8 mouse cellular contexts compared by ENCODE assay signal in genomic region chr7:125444076-125444463, GRCm38 (mm10). TPM values are rescaled to one million over a fixed set of nuclear protein-coding genes. Genes with fewer than 3 reads are reported as not detected.
DNase-seq lines count a peak whose midpoint lies in the region; ATAC-seq and TF ChIP-seq lines count a peak whose summit lies in the region.

No protein-coding gene starts in this region.

- no peak for TF ChIP-seq POLR2A in heart, adult 2 months (IDR thresholded peaks at IDR 0.05; ENCODE audit: insufficient read depth, low read depth, low read length)

- peak overlapping the region; percentile 99 for H3K27ac ChIP-seq in heart, adult 2 months
- peak overlapping the region; percentile 95 for H3K27ac ChIP-seq in intestine, postnatal 0 days (ENCODE audit: low read depth, low read length)

- peaks cover 7% of the 10 kb centered on the region; the same call in 1 of the 2 replicates for H3K9me3 ChIP-seq in E14TG2a.4 (ENCODE audit: low read length)
- no peaks in the 10 kb centered on the region for H3K9me3 ChIP-seq in intestine, postnatal 0 days (ENCODE audit: control insufficient read depth)

- no peaks in the 10 kb centered on the region for H3K36me3 ChIP-seq in heart, adult 2 months (ENCODE audit: control insufficient read depth, insufficient read depth, low read length)
- H3K36me3 ChIP-seq in E14TG2a.4 (ENCODE audit: insufficient read depth, low read length): peaks cover 3% of the 10 kb centered on the region; the same call in 1 of the 2 replicates
- H3K36me3 ChIP-seq in intestine, postnatal 0 days (ENCODE audit: control insufficient read depth, insufficient read depth): no peaks in the 10 kb centered on the region

- H3K9ac ChIP-seq in heart, adult 2 months (ENCODE audit: low read depth, low read length): peak overlapping the region; percentile 55
- peak overlapping the region; percentile 73 for H3K9ac ChIP-seq in intestine, postnatal 0 days (ENCODE audit: low read depth, low read length)

- H3K27me3 ChIP-seq in heart, adult 2 months (ENCODE audit: control insufficient read depth, insufficient read depth, low read length): no peaks in the 10 kb centered on the region
- no peaks in the 10 kb centered on the region for H3K27me3 ChIP-seq in E14TG2a.4 (ENCODE audit: insufficient read depth, low read length)
- no peaks in the 10 kb centered on the region for H3K27me3 ChIP-seq in intestine, postnatal 0 days (replicated peaks; ENCODE audit: control insufficient read depth, insufficient read depth, low read length)

- peak overlapping the region; percentile 77 for H3K4me2 ChIP-seq in intestine, postnatal 0 days (replicated peaks; ENCODE audit: low read depth)

- H3K4me1 ChIP-seq in heart, adult 2 months (ENCODE audit: control insufficient read depth, insufficient read depth, low read length): peaks cover 3% of the 10 kb centered on the region
- peaks cover 13% of the 10 kb centered on the region for H3K4me1 ChIP-seq in E14TG2a.4 (replicated peaks; ENCODE audit: low read depth, low read length)
- peaks cover 5% of the 10 kb centered on the region; the same call in 1 of the 2 replicates for H3K4me1 ChIP-seq in intestine, postnatal 0 days (replicated peaks; ENCODE audit: control insufficient read depth, insufficient read depth, low read length)

- WGBS in heart, adult 2 months: 16% methylated on average over 10 of the region's 10 CpGs
- WGBS in intestine, postnatal 0 days: 16% methylated on average over 10 of the region's 10 CpGs

- H3K4me3 ChIP-seq in heart, adult 2 months: peak overlapping the region; percentile 82
- peak overlapping the region; percentile 84 for H3K4me3 ChIP-seq in E14TG2a.4 (replicated peaks; ENCODE audit: low read length)
- peak overlapping the region; percentile 62 for H3K4me3 ChIP-seq in intestine, postnatal 0 days (ENCODE audit: low read depth, low read length)

- no peak for TF ChIP-seq EP300 in heart, adult 2 months (IDR thresholded peaks at IDR 0.05; ENCODE audit: insufficient read depth, low read depth, low read length)

- no peak for TF ChIP-seq CTCF in heart, adult 2 months (IDR thresholded peaks at IDR 0.05)
- TF ChIP-seq CTCF in E14TG2a.4 (conservative IDR thresholded peaks at IDR 0.05; ENCODE audit: low read length): no peak
- no peak for TF ChIP-seq CTCF in intestine, postnatal 0 days (IDR thresholded peaks at IDR 0.05; ENCODE audit: low read depth)

- intact Hi-C loops in heart, adult 2 months (cut with DNase I): loop anchor here (2.0 kb wide), 1 partner anchor 25 kb away; no protein-coding TSS in a partner anchor

- ATAC-seq in erythroblast, adult 5-6 weeks (replicated peaks; ENCODE audit: low FRiP score, poor library complexity, severe bottlenecking): peak; percentile 45
- peak; percentile 6; the same call in 1 of the 2 replicates for ATAC-seq in intestine, postnatal 0 days
- ATAC-seq in megakaryocyte progenitor cell, adult 5-6 weeks (replicated peaks; ENCODE audit: poor library complexity): peak; percentile 8

- H3K79me2 ChIP-seq in heart, adult 2 months (replicated peaks; ENCODE audit: control insufficient read depth, insufficient read depth, low read length): no peaks in the 10 kb centered on the region

- DNase-seq in heart, adult 2 months: peak; percentile 7 to 40
- no peak for DNase-seq in heart, adult 9 months (ENCODE audit: low spot score in 2 of 2)
- DNase-seq in Muller cell, postnatal 12 days (ENCODE audit: inconsistent ontology term): no peak
- no peak for DNase-seq in natural killer cell, adult 2 months (ENCODE audit: low spot score in 2 of 2)

RNA-seq across cellular contexts. Expression of gene Kdm8, which starts 0.4 kb away (rescaled TPM):
- total RNA-seq in heart, adult 2 months (2021): 1 to 10 TPM; 3.0 to 4.4 TPM
- 4.6 and 5.2 TPM in 2 replicates for polyA plus RNA-seq in heart, adult 2 months (2012; rRNA removed)
- total RNA-seq in erythroblast, adult 5-6 weeks (2015; ENCODE audit: low replicate concordance): 6.7 TPM in 1 of 2 replicates, not detected in the other
- total RNA-seq in erythroblast, adult 5-6 weeks (2017; ENCODE audit: low replicate concordance): 1.3 and 1.8 TPM in 2 replicates
- 3.3 and 3.5 TPM in 2 replicates for polyA plus RNA-seq in intestine, postnatal 0 days (2015; fragmentation: Nextera tagmentation; extraction: Ambion mirVana)
- 3.5 and 3.7 TPM in 2 replicates for total RNA-seq in megakaryocyte progenitor cell, adult 5-6 weeks (2015)
- 5.8 and 8.0 TPM in 2 replicates for total RNA-seq in megakaryocyte progenitor cell, adult 5-6 weeks (2017)

RNA-seq across cellular contexts. Expression of gene Nsmce1, which starts 47.3 kb away (rescaled TPM):
- 10 to 100 TPM; 25.6 to 33.1 TPM for total RNA-seq in heart, adult 2 months (2021)
- 41.9 and 66.5 TPM in 2 replicates for polyA plus RNA-seq in heart, adult 2 months (2012; rRNA removed)
- 21.7 and 24.0 TPM in 2 replicates for total RNA-seq in erythroblast, adult 5-6 weeks (2015; ENCODE audit: low replicate concordance)
- 12.8 and 18.6 TPM in 2 replicates for total RNA-seq in erythroblast, adult 5-6 weeks (2017; ENCODE audit: low replicate concordance)
- polyA plus RNA-seq in intestine, postnatal 0 days (2015; fragmentation: Nextera tagmentation; extraction: Ambion mirVana): 84.5 and 87.9 TPM in 2 replicates
- total RNA-seq in megakaryocyte progenitor cell, adult 5-6 weeks (2015): 76.9 and 80.9 TPM in 2 replicates
- 71.8 and 77.2 TPM in 2 replicates for total RNA-seq in megakaryocyte progenitor cell, adult 5-6 weeks (2017)

Comparison
In these comparisons a context has a peak if more than half of its experiments do, and no peak if none do; other contexts are left out.
1. DNase-seq: peak in heart, adult 2 months (2 of 2); none in heart, adult 9 months (0 of 2), Muller cell, postnatal 12 days (single experiment) and natural killer cell, adult 2 months (0 of 2).
2. Peak in every context shown above with its lines, with median percentiles within 50 percentile points of each other: H3K4me3 ChIP-seq and ATAC-seq.